Comparison of ENCODE assay signal across 19 mouse cellular contexts in the genomic region with DNA sequence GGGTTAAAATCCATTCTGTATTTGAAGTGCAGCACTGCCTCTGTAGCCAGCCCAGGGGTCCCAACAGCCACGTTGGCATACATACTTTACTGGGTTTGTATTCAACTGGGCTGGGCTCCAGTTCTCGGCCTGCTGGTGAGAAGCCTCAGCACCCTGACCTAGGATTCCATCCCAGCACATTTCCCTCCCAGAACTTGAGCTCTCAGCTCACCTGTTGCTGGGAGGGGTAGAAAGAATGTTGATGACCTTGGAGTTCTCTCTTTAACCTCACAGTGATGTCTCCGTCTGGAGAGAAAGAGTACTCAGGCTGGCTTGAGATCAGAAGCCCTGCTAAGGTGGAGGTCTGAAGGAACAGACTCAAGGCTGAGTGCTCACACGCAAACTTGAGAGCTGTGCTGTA. TPM values are rescaled to one million over a fixed set of nuclear protein-coding genes. Genes with fewer than 3 reads are reported as not detected.
DNase-seq lines count a peak whose midpoint lies in the region; ATAC-seq and TF ChIP-seq lines count a peak whose summit lies in the region.
"Had no signal": no experiment of that assay in that cellular context is flagged by ENCODE, and none has a peak within 500 bp of the region (broad histone marks: within the 10 kb centered on the region; RNA-seq: fewer than 3 reads in every experiment).

No protein-coding gene starts in this region.

- no peak for ATAC-seq in heart, embryonic 13.5 days (ENCODE audit: extremely low read depth, insufficient number of reproducible peaks, low FRiP score, low TSS enrichment)
- ATAC-seq in limb, embryonic 15.5 days (ENCODE audit: insufficient number of reproducible peaks, low FRiP score, low TSS enrichment, low read depth) = 0 out of 2 replicates have a peak, but pooled peaks have one; percentile 13
- ATAC-seq: forebrain, embryonic 16.5 days; hindbrain, embryonic 16.5 days; inflammation-experienced regulatory T-cells, adult 6 months; intestine, postnatal 0 days had no signal

- 52% methylated on average over 4 of the region's 4 CpGs for WGBS in heart, embryonic 13.5 days
- 45% methylated on average over 4 of the region's 4 CpGs for WGBS in limb, embryonic 15.5 days

- H3K9ac ChIP-seq in heart, embryonic 13.5 days = no peak overlapping the region
- no peak overlapping the region for H3K9ac ChIP-seq in ES-E14 (ENCODE audit: insufficient read depth, low read depth, low read length, poor library complexity, severe bottlenecking)
- no peak overlapping the region for H3K9ac ChIP-seq in limb, embryonic 15.5 days
- H3K9ac ChIP-seq: forebrain, embryonic 12.5 days; hindbrain, embryonic 12.5 days had no signal

- in situ Hi-C loops in ES-E14 (cut with MboI; ENCODE audit: low sequenced_read_pairs in 2 of 2, unreplicated experiment in 2 of 2) = no loop called here

- H3K27ac ChIP-seq in heart, embryonic 13.5 days (replicated peaks) = peak overlapping the region; percentile 24; the same call in 1 of the 2 replicates
- H3K27ac ChIP-seq in ES-E14 (ENCODE audit: insufficient read depth, low read depth, low read length, poor library complexity, severe bottlenecking) = 0 out of 2 replicates have a peak overlapping the region, but pooled peaks have one; percentile 9
- no peak overlapping the region; the same call in 1 of the 2 replicates for H3K27ac ChIP-seq in limb, embryonic 15.5 days
- H3K27ac ChIP-seq: forebrain, embryonic 12.5 days; hindbrain, embryonic 12.5 days had no signal

- H3K27me3 ChIP-seq in heart, embryonic 13.5 days (replicated peaks) = peaks cover 12% of the 10 kb centered on the region
- H3K27me3 ChIP-seq in limb, embryonic 15.5 days = peaks cover 7% of the 10 kb centered on the region; the same call in 1 of the 2 replicates
- H3K27me3 ChIP-seq: hindbrain, embryonic 12.5 days had no signal

- intact Hi-C loops in heart, postnatal 25 days (cut with DNase I) = loop anchor here (5.0 kb wide), 1 partner anchor 57 kb away; no protein-coding TSS in a partner anchor

- H3K4me3 ChIP-seq in heart, embryonic 13.5 days = no peak overlapping the region
- no peak overlapping the region for H3K4me3 ChIP-seq in ES-E14 (ENCODE audit: insufficient read depth in 1 of 2, low read depth in 1 of 2, low read length in 2 of 2, poor library complexity in 1 of 2, severe bottlenecking in 1 of 2)
- no peak overlapping the region for H3K4me3 ChIP-seq in limb, embryonic 15.5 days
- H3K4me3 ChIP-seq: forebrain, embryonic 12.5 days; hindbrain, embryonic 12.5 days had no signal

- no peaks in the 10 kb centered on the region for H3K36me3 ChIP-seq in heart, embryonic 13.5 days
- H3K36me3 ChIP-seq in ES-E14 (ENCODE audit: control insufficient read depth, insufficient read depth, low read length, poor library complexity, severe bottlenecking) = no peaks in the 10 kb centered on the region; the same call in none of the 2 replicates
- H3K36me3 ChIP-seq in limb, embryonic 15.5 days = no peaks in the 10 kb centered on the region
- H3K36me3 ChIP-seq: forebrain, embryonic 12.5 days; hindbrain, embryonic 12.5 days had no signal

- no peak overlapping the region for H3K4me2 ChIP-seq in heart, embryonic 13.5 days
- no peak overlapping the region for H3K4me2 ChIP-seq in limb, embryonic 15.5 days
- H3K4me2 ChIP-seq: forebrain, embryonic 12.5 days; hindbrain, embryonic 12.5 days had no signal

- no peaks in the 10 kb centered on the region; the same call in 1 of the 2 replicates for H3K9me3 ChIP-seq in heart, embryonic 13.5 days
- H3K9me3 ChIP-seq in ES-E14 (ENCODE audit: control insufficient read depth, insufficient read depth, low read depth, low read length) = no peaks in the 10 kb centered on the region
- no peaks in the 10 kb centered on the region for H3K9me3 ChIP-seq in limb, embryonic 15.5 days
- H3K9me3 ChIP-seq: forebrain, embryonic 12.5 days; hindbrain, embryonic 12.5 days had no signal

- H3K4me1 ChIP-seq in heart, embryonic 13.5 days = 0 out of 2 replicates have a peak, but pooled peaks cover 5% of the 10 kb centered on the region
- peaks cover 0 to 13% of the 10 kb centered on the region in 2 experiments; a peak in 2 of 4 replicates for H3K4me1 ChIP-seq in ES-E14 (ENCODE audit: control insufficient read depth in 2 of 2, insufficient read depth in 2 of 2, low read length in 2 of 2, poor library complexity in 1 of 2)
- no peaks in the 10 kb centered on the region for H3K4me1 ChIP-seq in limb, embryonic 15.5 days

- no peak for DNase-seq in heart, postnatal 25 days (ENCODE audit: low spot score)
- peak; percentile 69 for DNase-seq in ES-CJ7 (ENCODE audit: low read depth, low spot score)
- no peak for DNase-seq in ES-E14 (ENCODE audit: low read depth, low spot score)
- DNase-seq in adrenal gland, postnatal 25 days = no peak
- no peak for DNase-seq in ovary, adult 18-20 months (ENCODE audit: low spot score)
- DNase-seq: adrenal gland, adult 2 months; adrenal gland, postnatal 36 days; cerebellum, adult 2 months; heart, postnatal 4 days had no signal

TF ChIP-seq in ES-E14, 5 proteins besides CTCF, POLR2A, EP300 and RAD21:
- TF ChIP-seq ZC3H11A (IDR thresholded peaks at IDR 0.05; ENCODE audit: borderline replicate concordance, low read depth, low read length) (no peak), MAFK (IDR thresholded peaks at IDR 0.05; ENCODE audit: insufficient read depth, low read depth, low read length) (no peak), HCFC1 (IDR thresholded peaks at IDR 0.05; ENCODE audit: borderline replicate concordance, insufficient read depth, low read length) (no peak), ZNF384 (IDR thresholded peaks at IDR 0.05; ENCODE audit: low read depth, low read length) (no peak), CHD2 (IDR thresholded peaks at IDR 0.05; ENCODE audit: low read depth, low read length) (no peak)
TF ChIP-seq in ES-E14: peak in this region for 0.

RNA-seq across cellular contexts. Expression of a gene that starts 25.0 kb away (rescaled TPM):
- polyA plus RNA-seq in heart, embryonic 13.5 days (2015; fragmentation: Nextera tagmentation; extraction: Ambion mirVana) = 0.22 and 0.27 TPM in 2 replicates
- total RNA-seq in heart, postnatal 25 days (2021) = under 1 TPM; 0.31 to 0.49 TPM
- total RNA-seq in ES-E14 (2012; rRNA removed) = 1.3 and 2.2 TPM in 2 replicates
- 0.17 and 0.63 TPM in 2 replicates for polyA plus RNA-seq in limb, embryonic 15.5 days (2015; fragmentation: Nextera tagmentation; extraction: Ambion mirVana)
- total RNA-seq in adrenal gland, postnatal 25 days (2021) = 0.48 TPM in 1 of 2 replicates, not detected in the other
- total RNA-seq: granulocyte monocyte progenitor cell, adult 5-6 weeks; heart, postnatal 4 days; MEL had no signal
- polyA plus RNA-seq: inflammation-experienced regulatory T-cells, adult 6 months had no signal

RNA-seq across cellular contexts. Expression of a gene that starts 33.8 kb away (rescaled TPM):
- polyA plus RNA-seq in heart, embryonic 13.5 days (2015; fragmentation: Nextera tagmentation; extraction: Ambion mirVana) = 6.5 and 7.0 TPM in 2 replicates
- total RNA-seq in heart, postnatal 25 days (2021) = under 1 TPM; 0.39 to 0.49 TPM
- 25.6 and 43.2 TPM in 2 replicates for total RNA-seq in ES-E14 (2012; rRNA removed)
- 13.0 and 19.3 TPM in 2 replicates for polyA plus RNA-seq in limb, embryonic 15.5 days (2015; fragmentation: Nextera tagmentation; extraction: Ambion mirVana)
- total RNA-seq in adrenal gland, postnatal 25 days (2021) = 10.6 and 12.4 TPM in 2 replicates
- total RNA-seq: granulocyte monocyte progenitor cell, adult 5-6 weeks; MEL had no signal
